Mouse (Mus musculus) megakaryocyte, embryonic 14.5 days (primary cell): ENCODE results near the gene Hddc3.

ENCODE experiments used
- FLI1 ChIP-seq: IDR thresholded peaks from 2 replicates; pipeline ENCODE4 v1.6.1; 2012; ENCODE audit warnings: low read length, inconsistent platforms, mixed read lengths
- GATA1 ChIP-seq: IDR thresholded peaks from 3 replicates; pipeline ENCODE4 v1.6.1; 2012; ENCODE audit warnings: mixed read lengths, low read length, inconsistent platforms, borderline replicate concordance

DNA sequence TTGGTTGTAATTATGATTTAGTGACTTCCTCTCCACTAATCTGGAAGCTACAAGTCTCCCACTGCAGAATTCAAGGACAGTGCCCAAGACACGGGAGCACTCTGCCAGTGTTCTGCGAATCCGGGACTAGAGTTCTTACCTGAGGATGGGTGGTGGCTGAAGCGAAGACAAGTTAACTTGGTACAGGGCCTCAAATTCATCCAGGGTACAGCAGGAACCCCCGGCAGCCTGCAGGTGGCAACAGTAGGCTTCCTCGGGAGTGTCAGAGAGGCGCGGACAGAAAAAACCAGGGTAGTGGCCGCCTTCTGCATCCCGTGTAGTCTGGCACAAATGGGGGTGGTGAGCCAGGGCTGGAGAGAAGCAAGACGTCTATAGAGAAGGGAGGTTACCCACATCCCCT, 2.1 kb upstream of the Hddc3 start, which contains the start of gene Unc45a:
- TF ChIP-seq GATA1, result no peak
- no peak for TF ChIP-seq FLI1
